ENCODE assay signal across 26 mouse cellular contexts in genomic region chr10:75626991-75627390, GRCm38 (mm10). TPM values are rescaled to one million over a fixed set of nuclear protein-coding genes. Genes with fewer than 3 reads are reported as not detected.
DNase-seq lines count a peak whose midpoint lies in the region; ATAC-seq and TF ChIP-seq lines count a peak whose summit lies in the region.
"Had no signal": no experiment of that assay in that cellular context is flagged by ENCODE, and none has a peak within 500 bp of the region (broad histone marks: within the 10 kb centered on the region; RNA-seq: fewer than 3 reads in every experiment).

No protein-coding gene starts in this region.

- peak; percentile 47 for DNase-seq in adrenal gland, postnatal 14 days
- no peak for DNase-seq in adrenal gland, adult 2 months
- peak; percentile 32 to 58 for DNase-seq in lung, adult 18-20 months
- no peak for DNase-seq in lung, postnatal 14 days
- DNase-seq in lung, postnatal 36 days: peak; percentile 62
- no peak for DNase-seq in layer of hippocampus, adult 2 months (ENCODE audit: low spot score in 2 of 2)
- DNase-seq: cerebellum, adult 11 months; cerebellum, adult 9-11 months; kidney, adult 9 months; kidney, postnatal 14 days; thymus, adult 18-20 months; thymus, postnatal 25 days had no signal

- H3K4me1 ChIP-seq in kidney, embryonic 15.5 days: no peaks in the 10 kb centered on the region
- H3K4me1 ChIP-seq: embryonic facial prominence, embryonic 13.5 days; heart, embryonic 15.5 days; limb, embryonic 12.5 days; midbrain, embryonic 12.5 days; neural tube, embryonic 13.5 days had no signal

- WGBS in kidney, embryonic 15.5 days: 61% methylated on average over 3 of the region's 3 CpGs

- no peak overlapping the region for H3K4me3 ChIP-seq in kidney, embryonic 15.5 days (replicated peaks)
- H3K4me3 ChIP-seq in layer of hippocampus, adult 2 months: no peak overlapping the region
- H3K4me3 ChIP-seq: embryonic facial prominence, embryonic 13.5 days; forebrain, embryonic 10.5 days; heart, embryonic 15.5 days; limb, embryonic 12.5 days; megakaryocyte, embryonic 14.5 days; midbrain, embryonic 12.5 days; neural tube, embryonic 13.5 days had no signal

- no peak overlapping the region for H3K27ac ChIP-seq in kidney, embryonic 15.5 days
- H3K27ac ChIP-seq in layer of hippocampus, adult 2 months: no peak overlapping the region
- H3K27ac ChIP-seq: embryonic facial prominence, embryonic 13.5 days; forebrain, embryonic 10.5 days; heart, embryonic 15.5 days; limb, embryonic 12.5 days; midbrain, embryonic 12.5 days; neural tube, embryonic 13.5 days had no signal

- H3K4me2 ChIP-seq in kidney, embryonic 15.5 days: no peak overlapping the region
- H3K4me2 ChIP-seq: embryonic facial prominence, embryonic 13.5 days; heart, embryonic 15.5 days; limb, embryonic 12.5 days; liver, embryonic 11.5 days; midbrain, embryonic 12.5 days; neural tube, embryonic 13.5 days had no signal

- H3K9me3 ChIP-seq in kidney, embryonic 15.5 days (replicated peaks): no peaks in the 10 kb centered on the region
- H3K9me3 ChIP-seq: embryonic facial prominence, embryonic 13.5 days; forebrain, embryonic 10.5 days; heart, embryonic 15.5 days; limb, embryonic 12.5 days; midbrain, embryonic 12.5 days; neural tube, embryonic 13.5 days had no signal

- no peak for TF ChIP-seq CTCF in layer of hippocampus, adult 2 months (conservative IDR thresholded peaks at IDR 0.05)

- H3K9ac ChIP-seq in kidney, embryonic 15.5 days: no peak overlapping the region
- H3K9ac ChIP-seq: embryonic facial prominence, embryonic 13.5 days; heart, embryonic 15.5 days; limb, embryonic 12.5 days; midbrain, embryonic 12.5 days; neural tube, embryonic 13.5 days had no signal

- no peaks in the 10 kb centered on the region for H3K36me3 ChIP-seq in kidney, embryonic 15.5 days
- H3K36me3 ChIP-seq: embryonic facial prominence, embryonic 13.5 days; forebrain, embryonic 10.5 days; heart, embryonic 15.5 days; limb, embryonic 12.5 days; midbrain, embryonic 12.5 days; neural tube, embryonic 13.5 days had no signal

- H3K27me3 ChIP-seq in kidney, embryonic 15.5 days: no peaks in the 10 kb centered on the region
- H3K27me3 ChIP-seq: CH12.LX; embryonic facial prominence, embryonic 13.5 days; heart, embryonic 15.5 days; limb, embryonic 12.5 days; midbrain, embryonic 12.5 days; neural tube, embryonic 13.5 days had no signal

- ATAC-seq in megakaryocyte, adult 5-6 weeks (ENCODE audit: poor library complexity, severe bottlenecking): no peak
- ATAC-seq in kidney, embryonic 15.5 days (replicated peaks; ENCODE audit: low FRiP score): no peak; the same call in 1 of the 2 replicates
- ATAC-seq: forebrain, embryonic 16.5 days; hindbrain, embryonic 16.5 days had no signal

RNA-seq across cellular contexts. Expression of gene Susd2, which starts 16.8 kb away (rescaled TPM):
- total RNA-seq in adrenal gland, postnatal 14 days (2021): 6.0 and 12.2 TPM in 2 replicates
- total RNA-seq in adrenal gland, adult 2 months (2021): 10 to 100 TPM; 10.7 to 13.5 TPM
- 23.3 and 31.3 TPM in 2 replicates for polyA plus RNA-seq in adrenal gland, adult 2 months (2012; rRNA removed)
- total RNA-seq in megakaryocyte, adult 5-6 weeks (2015): 0.16 and 0.48 TPM in 2 replicates
- total RNA-seq in megakaryocyte, adult 5-6 weeks (2017): 0.33 and 0.49 TPM in 2 replicates
- polyA plus RNA-seq in kidney, embryonic 15.5 days (2015; fragmentation: Nextera tagmentation; extraction: Ambion mirVana): 16.5 and 22.6 TPM in 2 replicates
- 1 to 10 TPM; 2.1 TPM for total RNA-seq in layer of hippocampus, adult 2 months (2021)

RNA-seq across cellular contexts. Expression of gene Ggt5, which starts 37.9 kb away (rescaled TPM):
- 6.2 and 8.0 TPM in 2 replicates for total RNA-seq in adrenal gland, postnatal 14 days (2021)
- 1 to 10 TPM; 5.4 to 7.1 TPM for total RNA-seq in adrenal gland, adult 2 months (2021)
- polyA plus RNA-seq in adrenal gland, adult 2 months (2012; rRNA removed): 52.7 and 56.5 TPM in 2 replicates
- total RNA-seq in megakaryocyte, adult 5-6 weeks (2015): 2.0 and 2.8 TPM in 2 replicates
- total RNA-seq in megakaryocyte, adult 5-6 weeks (2017): 2.7 and 16.8 TPM in 2 replicates
- polyA plus RNA-seq in kidney, embryonic 15.5 days (2015; fragmentation: Nextera tagmentation; extraction: Ambion mirVana): 6.7 and 7.7 TPM in 2 replicates
- 1 to 10 TPM; 2.3 TPM for total RNA-seq in layer of hippocampus, adult 2 months (2021)
- total RNA-seq: CH12.LX had no signal
- polyA plus RNA-seq: C2C12 had no signal

Comparison
In these comparisons a context has a peak if more than half of its experiments do, and no peak if none do; other contexts are left out.
1. DNase-seq: peak in adrenal gland, postnatal 14 days (single experiment), lung, adult 18-20 months (2 of 2) and lung, postnatal 36 days (single experiment); none in adrenal gland, adult 2 months (single experiment), lung, postnatal 14 days (single experiment) and layer of hippocampus, adult 2 months (0 of 2).